In genomic region chr16:7637121-7637700, GRCm38 (mm10) we compare ENCODE assay signal across 17 mouse cellular contexts.
A peak's percentile ranks its signal among the peaks of the same experiment; 100 is the strongest.
DNase-seq lines count a peak whose midpoint lies in the region; ATAC-seq lines count a peak whose summit lies in the region.
"Had no signal": no experiment of that assay in that cellular context is flagged by ENCODE, and none has a peak within 500 bp of the region (broad histone marks: within the 10 kb centered on the region; RNA-seq: fewer than 3 reads in every experiment).

No protein-coding gene starts in this region.

- no peak overlapping the region for H3K9ac ChIP-seq in forebrain, embryonic 12.5 days
- no peak overlapping the region for H3K9ac ChIP-seq in midbrain, embryonic 13.5 days (replicated peaks)
- H3K9ac ChIP-seq: liver, embryonic 12.5 days; lung, embryonic 15.5 days had no signal

- H3K9me3 ChIP-seq in forebrain, embryonic 10.5 days: no peaks in the 10 kb centered on the region
- no peaks in the 10 kb centered on the region for H3K9me3 ChIP-seq in forebrain, embryonic 12.5 days
- no peaks in the 10 kb centered on the region for H3K9me3 ChIP-seq in midbrain, embryonic 13.5 days
- H3K9me3 ChIP-seq: liver, embryonic 12.5 days; lung, embryonic 15.5 days had no signal

- no peaks in the 10 kb centered on the region for H3K27me3 ChIP-seq in forebrain, embryonic 10.5 days (ENCODE audit: poor library complexity, severe bottlenecking)
- H3K27me3 ChIP-seq in forebrain, embryonic 12.5 days: no peaks in the 10 kb centered on the region
- no peaks in the 10 kb centered on the region for H3K27me3 ChIP-seq in midbrain, embryonic 13.5 days
- H3K27me3 ChIP-seq: liver, embryonic 12.5 days; lung, embryonic 15.5 days had no signal

- H3K27ac ChIP-seq in forebrain, embryonic 10.5 days: peak overlapping the region; percentile 56; the same call in 1 of the 2 replicates
- no peak overlapping the region for H3K27ac ChIP-seq in forebrain, embryonic 12.5 days
- peak overlapping the region; percentile 45 for H3K27ac ChIP-seq in midbrain, embryonic 13.5 days
- H3K27ac ChIP-seq: left cerebral cortex, adult 2 months; liver, embryonic 12.5 days; lung, embryonic 15.5 days; macrophage had no signal

- 71% methylated on average over 5 of the region's 5 CpGs for WGBS in forebrain, embryonic 10.5 days
- WGBS in forebrain, embryonic 12.5 days: 39% methylated on average over 5 of the region's 5 CpGs
- 26% methylated on average over 5 of the region's 5 CpGs for WGBS in midbrain, embryonic 13.5 days

- H3K4me3 ChIP-seq in forebrain, embryonic 10.5 days: no peak overlapping the region
- no peak overlapping the region for H3K4me3 ChIP-seq in forebrain, embryonic 12.5 days (replicated peaks)
- H3K4me3 ChIP-seq in midbrain, embryonic 13.5 days (replicated peaks): no peak overlapping the region
- H3K4me3 ChIP-seq: left cerebral cortex, adult 2 months; liver, embryonic 12.5 days; lung, embryonic 15.5 days had no signal

- no peaks in the 10 kb centered on the region for H3K36me3 ChIP-seq in forebrain, embryonic 10.5 days (replicated peaks)
- H3K36me3 ChIP-seq in forebrain, embryonic 12.5 days (replicated peaks): no peaks in the 10 kb centered on the region
- H3K36me3 ChIP-seq in midbrain, embryonic 13.5 days: no peaks in the 10 kb centered on the region
- H3K36me3 ChIP-seq: liver, embryonic 12.5 days; lung, embryonic 15.5 days had no signal

- no peak for DNase-seq in forebrain, embryonic 10.5 days (ENCODE audit: extremely low spot score, low spot score)
- DNase-seq in layer of hippocampus, adult 11-12 months (ENCODE audit: low spot score): peak; percentile 15
- no peak for DNase-seq in layer of hippocampus, postnatal 36 days
- peak; percentile 2 for DNase-seq in Muller cell, postnatal 12 days (ENCODE audit: inconsistent ontology term)
- no peak for DNase-seq in spleen, postnatal 36 days (ENCODE audit: low spot score in 2 of 2)
- no peak for DNase-seq in testis, postnatal 14 days (ENCODE audit: low spot score)
- DNase-seq: cerebellum, postnatal 10 days; gastrocnemius, postnatal 10 days; thymus, adult 18-20 months had no signal

- ATAC-seq in forebrain, embryonic 12.5 days (ENCODE audit: low FRiP score): no peak
- ATAC-seq in midbrain, embryonic 13.5 days: 0 out of 2 replicates have a peak, but pooled peaks have one; percentile 6
- ATAC-seq: activated CD4-positive, CD25-positive, alpha-beta regulatory T cell, adult 4 months; liver, embryonic 12.5 days; Patski had no signal

- H3K4me2 ChIP-seq in forebrain, embryonic 12.5 days: no peak overlapping the region
- no peak overlapping the region for H3K4me2 ChIP-seq in midbrain, embryonic 13.5 days (replicated peaks)
- H3K4me2 ChIP-seq: liver, embryonic 12.5 days; lung, embryonic 15.5 days had no signal

- peaks cover 42% of the 10 kb centered on the region for H3K4me1 ChIP-seq in forebrain, embryonic 10.5 days
- H3K4me1 ChIP-seq in forebrain, embryonic 12.5 days: peaks cover 40% of the 10 kb centered on the region
- peaks cover 43% of the 10 kb centered on the region for H3K4me1 ChIP-seq in midbrain, embryonic 13.5 days (replicated peaks)
- H3K4me1 ChIP-seq: liver, embryonic 12.5 days; lung, embryonic 15.5 days had no signal

Comparison
In these comparisons a context has a peak if more than half of its experiments do, and no peak if none do; other contexts are left out.
1. DNase-seq: peak in layer of hippocampus, adult 11-12 months (single experiment) and Muller cell, postnatal 12 days (single experiment); none in forebrain, embryonic 10.5 days (single experiment), layer of hippocampus, postnatal 36 days (0 of 2), spleen, postnatal 36 days (0 of 2) and testis, postnatal 14 days (single experiment).